ENCODE assay signal across 11 mouse cellular contexts in genomic region chr16:30033390-30033789, GRCm38 (mm10).
"Had no signal": no experiment of that assay in that cellular context is flagged by ENCODE, and none has a peak within 500 bp of the region (broad histone marks: within the 10 kb centered on the region; RNA-seq: fewer than 3 reads in every experiment).

No protein-coding gene starts in this region.

- ATAC-seq: liver, postnatal 0 days; midbrain, embryonic 13.5 days; midbrain, embryonic 16.5 days had no signal

- DNase-seq: kidney, adult 8-10 months; layer of hippocampus, postnatal 36 days; left cerebral cortex, postnatal 4 days; liver, postnatal 0 days; lung, embryonic 14.5 days; lung, postnatal 10 days; lung, postnatal 36 days; right cerebral cortex, postnatal 25 days; spleen, adult 18-20 months had no signal
